Mouse (Mus musculus) G1E (cell line): ENCODE data around the gene Ptbp1. TPM values are rescaled to one million over a fixed set of nuclear protein-coding genes. Genes with fewer than 3 reads are reported as not detected.
A peak's percentile ranks its signal among the peaks of the same experiment; 100 is the strongest.
"Not testable (repeated sequence)": the region's sequence is repeated elsewhere in the genome, so short reads cannot be mapped to it uniquely, and the experiment has no call there.

Source experiments
- ATAC-seq: 2 replicates; pipeline ENCODE4 v1.8.0; 2016; ENCODE audit warnings: mild to moderate bottlenecking; ENCODE audit not compliant: insufficient number of reproducible peaks, poor library complexity, low FRiP score, severe bottlenecking; ENCODE audit errors: extremely low read depth
- DNase-seq: peaks from one replicate; pipeline ENCODE4 v3.0.0; 2012; ENCODE audit warnings: low spot score
- H3K27me3 ChIP-seq: 2 replicates; pipeline ENCODE4 v1.6.1; 2012; ENCODE audit warnings: mild to moderate bottlenecking, low read length, inconsistent platforms; ENCODE audit not compliant: insufficient read depth
- H3K36me3 ChIP-seq: replicated peaks from 2 replicates; pipeline ENCODE3; 2012; ENCODE audit warnings: mild to moderate bottlenecking, inconsistent platforms
- H3K4me1 ChIP-seq: 2 replicates; pipeline ENCODE4 v1.6.1; 2012; ENCODE audit warnings: low read depth, low read length, inconsistent platforms, mixed read lengths; ENCODE audit not compliant: insufficient read depth
- H3K4me3 ChIP-seq: 2 replicates; pipeline ENCODE4 v1.5.1; 2012; ENCODE audit warnings: low read depth, mild to moderate bottlenecking, inconsistent platforms, low read length, moderate library complexity, mixed read lengths
- H3K9me3 ChIP-seq: replicated peaks from 2 replicates; pipeline ENCODE4 v1.6.1; 2012; ENCODE audit warnings: inconsistent platforms
- CTCF ChIP-seq: IDR thresholded peaks from 2 replicates; pipeline ENCODE4 v1.5.1; 2012; ENCODE audit warnings: low read depth, low read length, inconsistent platforms, mixed read lengths
- GATA1 ChIP-seq: IDR thresholded peaks from 2 replicates; pipeline ENCODE4 v1.6.1; 2012; ENCODE audit warnings: borderline replicate concordance, low read length, inconsistent platforms, mixed read lengths
- GATA2 ChIP-seq: IDR thresholded peaks from 2 replicates; pipeline ENCODE4 v1.6.1; 2012; ENCODE audit warnings: low read depth, low read length, inconsistent platforms, borderline replicate concordance
- POLR2AphosphoS5 ChIP-seq: IDR thresholded peaks from 2 replicates; pipeline ENCODE4 v1.6.1; 2012; ENCODE audit warnings: low read depth, low read length, inconsistent platforms; ENCODE audit not compliant: insufficient replicate concordance
- TAL1 ChIP-seq: conservative IDR thresholded peaks from 2 replicates; pipeline ENCODE4 v1.6.1; 2012; ENCODE audit warnings: low read depth, low read length, inconsistent platforms, mixed read lengths
- polyA plus RNA-seq: library from polyadenylated mRNA; stranded (reverse); fragments of >175 nt; gene quantifications from 2 replicates; pipeline ENCODE4 v1.2.3, GENCODE M21; 2012
- total RNA-seq, 2 experiments: library from RNA; stranded (forward) in 1 of 2; stranded (reverse) in 1 of 2; fragments of 200-1000 nt in 1 of 2; fragments of >200 nt in 1 of 2; fragmentation: Nextera tagmentation in 1 of 2; gene quantifications; 2 replicates each; pipeline ENCODE4 v1.2.3; 2014 to 2017

Ptbp1 gene
- total and polyA plus RNA-seq, 3 experiments = 168 to 1,117 (median 333) TPM

DNA sequence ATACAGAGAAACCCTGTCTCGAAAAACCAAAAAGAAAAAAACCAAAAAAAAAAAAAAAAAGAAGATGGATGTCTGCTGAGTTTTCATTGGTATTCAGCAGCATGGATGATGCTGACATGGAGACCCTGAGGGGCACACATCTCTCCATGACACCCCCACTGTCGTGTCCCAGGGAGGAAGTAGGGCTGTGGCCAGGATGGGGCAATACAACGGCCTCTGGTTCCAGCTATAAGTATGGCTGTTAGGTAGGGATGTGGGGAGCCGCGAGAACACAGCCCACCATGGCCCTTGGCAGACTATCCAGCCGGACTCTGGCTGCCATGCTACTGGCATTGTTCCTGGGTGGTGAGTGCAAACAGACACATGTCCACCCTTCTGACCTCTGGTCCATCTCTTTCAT lies 31.8 kb downstream of the Ptbp1 start, which contains the start of gene Elane:
Gene Elane, plus strand, starts transcription at position 194 of the 400 bp plus-strand sequence.
- H3K9me3 ChIP-seq = no peaks in the 10 kb centered on the region
- no peak for ATAC-seq
- H3K4me3 ChIP-seq = no peak within 1 kb of the TSS
- no peak for DNase-seq
- peaks cover 56% of the 10 kb centered on the region for H3K27me3 ChIP-seq
- TF ChIP-seq GATA2 = no peak
- TF ChIP-seq CTCF = no peak
- no peak for TF ChIP-seq TAL1
- TF ChIP-seq POLR2AphosphoS5 = no peak
- no peak for TF ChIP-seq GATA1
- H3K36me3 ChIP-seq = no peaks in the 10 kb centered on the region
- H3K4me1 ChIP-seq = peaks cover 39% of the 10 kb centered on the region

GRCm38 (mm10) chr10:79886611-79887010 lies 32.4 kb downstream of the Ptbp1 start:
- TF ChIP-seq POLR2AphosphoS5 (no peak), CTCF (no peak), GATA2 (no peak), TAL1 (no peak), GATA1 (no peak)
- no peak for DNase-seq
- H3K4me1 ChIP-seq = peaks cover 34% of the 10 kb centered on the region

GRCm38 (mm10) chr10:79889386-79889785 lies 35.2 kb downstream of the Ptbp1 start:
- TF ChIP-seq POLR2AphosphoS5 = no peak
- no peak for TF ChIP-seq GATA2
- no peak for TF ChIP-seq GATA1
- TF ChIP-seq CTCF = no peak
- no peak for TF ChIP-seq TAL1
- Histone ChIP-seq H3K4me3 (no peak overlapping the region), H3K9me3 (no peaks in the 10 kb centered on the region), H3K27me3 (peaks cover 47% of the 10 kb centered on the region), H3K36me3 (peaks cover 10% of the 10 kb centered on the region), H3K4me1 (peaks cover 15% of the 10 kb centered on the region)
- DNase-seq (no peak), ATAC-seq (no peak)

More at GRCm38 (mm10) chr10:79886611-79887010, 32.4 kb downstream of the Ptbp1 start:
- H3K36me3 ChIP-seq = no peaks in the 10 kb centered on the region
- H3K27me3 ChIP-seq = peaks cover 59% of the 10 kb centered on the region
- ATAC-seq = no peak
- H3K4me3 ChIP-seq = no peak overlapping the region
- H3K9me3 ChIP-seq = no peaks in the 10 kb centered on the region

GRCm38 (mm10) chr10:79890670-79891069 lies 36.4 kb downstream of the Ptbp1 start, which contains the start of gene Cfd:
Gene Cfd, plus strand, starts transcription at chr10:79890853.
- no peak within 1 kb of the TSS for H3K4me3 ChIP-seq
- peaks cover 12% of the 10 kb centered on the region for H3K4me1 ChIP-seq
- H3K27me3 ChIP-seq = peaks cover 47% of the 10 kb centered on the region
- no peak for DNase-seq
- no peak for TF ChIP-seq GATA2
- TF ChIP-seq CTCF = no peak
- no peak for TF ChIP-seq GATA1
- no peak for TF ChIP-seq POLR2AphosphoS5
- no peak for ATAC-seq
- peaks cover 22% of the 10 kb centered on the region for H3K36me3 ChIP-seq
- H3K9me3 ChIP-seq = no peaks in the 10 kb centered on the region

DNA sequence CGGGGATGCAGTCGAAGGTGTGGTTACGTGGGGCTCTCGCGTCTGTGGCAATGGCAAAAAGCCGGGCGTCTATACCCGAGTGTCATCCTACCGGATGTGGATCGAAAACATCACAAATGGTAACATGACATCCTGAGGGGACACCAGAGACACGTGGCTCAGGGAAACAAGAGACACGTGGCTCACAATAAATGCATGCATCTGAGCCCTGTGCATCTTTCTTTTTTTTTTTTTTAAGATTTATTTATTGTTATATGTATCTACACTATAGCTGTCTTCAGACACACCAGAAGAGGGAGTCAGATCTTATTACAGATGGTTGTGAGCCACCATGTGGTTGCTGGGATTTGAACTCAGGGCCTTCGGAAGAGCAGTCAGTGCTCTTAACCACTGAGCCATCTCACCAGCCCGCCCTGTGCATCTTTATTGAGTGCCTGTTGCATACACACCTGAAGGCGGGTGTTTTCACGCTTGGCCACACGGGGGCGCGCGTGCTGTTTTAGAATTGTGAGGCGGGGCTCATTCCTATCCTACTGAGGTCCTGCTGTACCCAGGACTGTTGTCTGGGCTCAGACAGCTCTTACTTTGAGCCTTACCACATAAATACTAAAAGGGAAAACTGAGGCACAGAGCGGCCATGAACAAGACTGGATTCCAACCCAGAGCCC lies 38.4 kb downstream of the Ptbp1 start:
- H3K9me3 ChIP-seq, ATAC-seq, H3K4me3 ChIP-seq: not testable (repeated sequence)
- peaks cover 41% of the 10 kb centered on the region for H3K36me3 ChIP-seq
- TF ChIP-seq CTCF = peak; percentile 56
- peaks cover 21% of the 10 kb centered on the region for H3K4me1 ChIP-seq
- DNase-seq = peak; percentile 58
- peaks cover 35% of the 10 kb centered on the region for H3K27me3 ChIP-seq

DNA sequence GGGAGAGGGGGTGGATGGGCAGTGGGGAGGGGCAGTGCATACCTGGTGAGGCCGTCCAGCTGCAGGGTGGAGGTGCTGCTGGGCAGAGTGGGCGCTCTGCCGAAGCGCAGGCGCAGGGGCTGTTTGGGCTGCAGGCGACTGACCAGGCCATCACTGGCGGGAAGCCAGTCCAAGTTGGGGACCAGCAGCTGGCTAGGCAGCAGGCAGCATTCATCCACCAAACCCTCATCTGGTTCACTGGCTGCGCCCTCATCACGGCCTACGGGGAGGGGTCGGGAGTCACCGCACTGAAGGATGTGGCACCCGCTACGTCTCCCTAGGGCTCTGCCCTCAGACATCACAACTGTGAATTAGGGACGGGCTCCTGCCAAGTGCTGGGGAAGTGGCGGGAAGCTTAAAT lies 42.1 kb downstream of the Ptbp1 start:
- ATAC-seq (no peak), DNase-seq (no peak)
- H3K9me3 ChIP-seq = no peaks in the 10 kb centered on the region
- H3K36me3 ChIP-seq = peaks cover 76% of the 10 kb centered on the region
- H3K4me1 ChIP-seq = peaks cover 32% of the 10 kb centered on the region
- H3K27me3 ChIP-seq = peaks cover 10% of the 10 kb centered on the region; the same call in 1 of the 2 replicates
- H3K4me3 ChIP-seq = no peak overlapping the region; the same call in 1 of the 2 replicates
- no peak for TF ChIP-seq TAL1
- TF ChIP-seq POLR2AphosphoS5 = no peak
- TF ChIP-seq CTCF = no peak
- no peak for TF ChIP-seq GATA2
- TF ChIP-seq GATA1 = no peak
